Mouse (Mus musculus) embryonic facial prominence, embryonic 11.5 days (tissue): Measurements from ENCODE around the gene Traf7. TPM values are rescaled to one million over a fixed set of nuclear protein-coding genes. Genes with fewer than 3 reads are reported as not detected.

Experiments used
- polyA plus RNA-seq: library from polyadenylated mRNA; unstranded; fragments of >200 nt; fragmentation: Nextera tagmentation; extraction: Ambion mirVana; gene quantifications from 2 replicates; pipeline ENCODE4 v1.2.1, GENCODE M21; 2014

The Traf7 gene
- polyA plus RNA-seq, 1 experiment from 2014 or later = 86.1 TPM

Other genes starting within 250 kb of the Traf7 start
- gene Abca17, start 176.9 kb downstream of the Traf7 start, polyA plus RNA-seq = 0.38 TPM in 1 of 2 replicates, not detected in the other
- gene Abca3, start 176.0 kb downstream of the Traf7 start, polyA plus RNA-seq = 5.3 and 7.7 TPM in 2 replicates
- gene Rnps1, start 113.4 kb downstream of the Traf7 start, polyA plus RNA-seq = 349 and 363 TPM in 2 replicates
- gene Eci1, start 101.3 kb downstream of the Traf7 start, polyA plus RNA-seq = 74.6 and 77.2 TPM in 2 replicates
- 1.1 TPM in 2 replicates for gene Dnase1l2, start 84.8 kb downstream of the Traf7 start, polyA plus RNA-seq
- 10.3 and 11.1 TPM in 2 replicates for gene E4f1, start 57.6 kb downstream of the Traf7 start, polyA plus RNA-seq
- 53.7 and 54.9 TPM in 2 replicates for gene Pgp, start 57.5 kb downstream of the Traf7 start, polyA plus RNA-seq
- gene Bricd5, start 54.1 kb downstream of the Traf7 start, polyA plus RNA-seq = 0.42 TPM in 1 of 2 replicates, not detected in the other
- 30.3 and 32.0 TPM in 2 replicates for gene Mlst8, start 48.9 kb downstream of the Traf7 start, polyA plus RNA-seq
- gene Caskin1, start 39.3 kb downstream of the Traf7 start, polyA plus RNA-seq = 2.6 and 2.8 TPM in 2 replicates
- gene Rab26, start 6.3 kb upstream of the Traf7 start, polyA plus RNA-seq = 1.4 and 1.8 TPM in 2 replicates
- gene Pkd1, start 21.9 kb upstream of the Traf7 start, polyA plus RNA-seq = 9.6 and 16.6 TPM in 2 replicates
- 46.2 and 56.4 TPM in 2 replicates for gene Tsc2, start 104.7 kb upstream of the Traf7 start, polyA plus RNA-seq
- 18.6 and 22.9 TPM in 2 replicates for gene Nthl1, start 104.7 kb upstream of the Traf7 start, polyA plus RNA-seq
- 48.3 and 50.2 TPM in 2 replicates for gene Slc9a3r2, start 122.4 kb upstream of the Traf7 start, polyA plus RNA-seq
- gene Npw, start 130.5 kb upstream of the Traf7 start, polyA plus RNA-seq = 0.48 TPM in 1 of 2 replicates, not detected in the other
- 24.1 and 26.6 TPM in 2 replicates for gene Zfp598, start 141.7 kb upstream of the Traf7 start, polyA plus RNA-seq
- gene Syngr3, start 162.0 kb upstream of the Traf7 start, polyA plus RNA-seq = 6.2 and 6.6 TPM in 2 replicates
- 46.8 and 52.4 TPM in 2 replicates for gene Gfer, start 168.2 kb upstream of the Traf7 start, polyA plus RNA-seq
- 1.1 and 2.7 TPM in 2 replicates for gene Noxo1, start 168.3 kb upstream of the Traf7 start, polyA plus RNA-seq
- 96.3 and 102 TPM in 2 replicates for gene Tbl3, start 179.7 kb upstream of the Traf7 start, polyA plus RNA-seq
- 0.18 and 0.24 TPM in 2 replicates for gene Rnf151, start 190.1 kb upstream of the Traf7 start, polyA plus RNA-seq
- gene Rps2, start 190.2 kb upstream of the Traf7 start, polyA plus RNA-seq = 1,371 and 1,480 TPM in 2 replicates
- 191 and 217 TPM in 2 replicates for gene Ndufb10, start 196.5 kb upstream of the Traf7 start, polyA plus RNA-seq
- gene Rpl3l, start 199.9 kb upstream of the Traf7 start, polyA plus RNA-seq = not detected in 2 replicates
- 23.6 and 24.3 TPM in 2 replicates for gene Msrb1, start 208.7 kb upstream of the Traf7 start, polyA plus RNA-seq
- gene Hs3st6, start 225.1 kb upstream of the Traf7 start, polyA plus RNA-seq = 4.3 and 4.7 TPM in 2 replicates